Mouse (Mus musculus): Measurements from ENCODE around the gene Snx29.

Gene Snx29

GRCm38 (mm10) chr16:11603667-11604422 is 281.1 kb downstream of the Snx29 start:
- peak; percentile 61 for DNase-seq

- no peak for DNase-seq
These were observed 289.9 kb downstream of the Snx29 start for GRCm38 (mm10) chr16:11612526-11613126.

DNA sequence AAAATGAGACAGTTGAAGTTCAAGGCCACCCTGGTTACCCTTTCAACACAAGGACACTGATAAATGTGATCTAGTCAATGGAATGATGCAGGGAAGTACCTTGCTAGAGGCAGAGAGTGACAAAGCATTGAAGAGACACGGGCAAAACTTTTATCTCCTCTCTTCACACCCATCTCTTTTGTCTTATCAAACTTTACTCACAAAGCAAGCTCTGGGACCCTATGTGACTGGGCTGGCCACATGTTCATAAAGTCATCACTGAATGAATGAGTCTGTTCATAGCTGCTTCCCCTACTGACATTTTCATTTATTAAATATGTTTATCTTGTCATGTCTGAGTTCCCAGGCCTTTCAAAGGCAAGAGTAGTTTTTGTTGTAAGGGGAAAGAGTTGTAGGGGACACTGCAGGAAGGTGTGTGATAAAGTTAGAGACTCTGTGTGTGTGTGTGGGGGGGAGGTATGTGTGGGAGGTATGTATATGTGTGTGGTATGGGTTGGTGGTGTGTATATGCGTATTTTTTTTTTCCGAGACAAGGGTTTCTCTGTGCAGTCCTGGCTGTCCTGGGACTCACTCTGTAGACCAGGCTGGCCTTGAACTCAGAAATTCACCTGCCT is 291.8 kb downstream of the Snx29 start:
- no peak for DNase-seq

DNA sequence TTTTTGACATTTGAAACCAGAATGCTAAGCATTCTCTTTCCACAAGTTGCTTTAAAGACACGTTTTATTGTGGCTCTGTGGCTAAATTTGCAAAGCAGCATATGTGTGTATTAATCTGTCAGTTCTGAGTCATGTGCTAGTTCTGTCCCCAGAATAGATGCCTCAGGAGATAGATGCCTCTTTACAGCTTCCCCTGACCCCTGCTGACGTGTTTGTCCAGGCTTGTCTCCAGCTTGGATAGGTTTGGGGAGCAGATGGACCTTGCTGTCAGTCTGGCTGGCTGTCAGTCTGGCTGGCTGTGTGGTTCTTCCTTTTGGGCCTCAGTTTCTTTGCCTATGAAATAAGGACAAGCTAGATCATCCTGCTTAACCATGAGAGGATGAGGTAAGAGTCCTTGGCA is 292.9 kb downstream of the Snx29 start:
- no peak for DNase-seq

DNA sequence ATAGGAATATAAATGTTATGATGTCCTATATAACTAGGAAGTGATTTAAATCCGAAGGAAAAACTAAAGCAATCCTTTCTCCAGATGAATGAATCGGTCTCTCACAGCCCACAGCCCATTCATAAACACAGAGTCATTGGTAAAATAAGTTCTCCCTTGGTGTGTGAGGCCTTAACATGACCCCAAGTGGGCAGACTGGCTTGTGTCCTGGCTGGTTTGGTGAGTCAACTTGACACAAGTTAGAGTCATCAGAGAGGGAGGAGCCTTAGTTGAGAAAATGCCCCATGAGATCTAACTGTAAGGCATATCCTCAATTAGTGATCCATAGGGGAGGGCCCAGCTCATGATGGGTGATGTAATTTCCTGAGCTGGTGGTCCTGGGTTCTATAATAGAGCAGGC is 297.2 kb downstream of the Snx29 start:
- no peak for DNase-seq

DNA sequence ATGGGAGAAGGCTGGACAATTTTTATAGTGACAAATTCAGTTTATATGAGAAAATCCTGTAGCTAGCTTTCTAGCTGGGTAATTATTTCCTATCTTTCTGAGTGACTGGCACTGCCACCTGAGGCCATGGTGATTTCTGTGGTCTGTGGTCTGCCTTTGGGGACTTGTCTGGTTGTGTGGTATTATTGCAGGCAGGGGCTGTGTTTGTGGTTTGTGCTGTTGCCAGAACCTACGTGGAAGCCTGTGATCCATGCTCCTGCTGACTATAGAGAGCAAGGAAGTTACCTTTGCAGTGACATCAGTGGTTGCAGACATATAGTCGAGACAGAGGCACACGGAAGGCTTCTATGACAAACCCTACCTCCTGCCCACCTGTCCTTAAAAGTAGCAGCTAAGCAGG is 298.3 kb downstream of the Snx29 start:
- no peak for DNase-seq

DNA sequence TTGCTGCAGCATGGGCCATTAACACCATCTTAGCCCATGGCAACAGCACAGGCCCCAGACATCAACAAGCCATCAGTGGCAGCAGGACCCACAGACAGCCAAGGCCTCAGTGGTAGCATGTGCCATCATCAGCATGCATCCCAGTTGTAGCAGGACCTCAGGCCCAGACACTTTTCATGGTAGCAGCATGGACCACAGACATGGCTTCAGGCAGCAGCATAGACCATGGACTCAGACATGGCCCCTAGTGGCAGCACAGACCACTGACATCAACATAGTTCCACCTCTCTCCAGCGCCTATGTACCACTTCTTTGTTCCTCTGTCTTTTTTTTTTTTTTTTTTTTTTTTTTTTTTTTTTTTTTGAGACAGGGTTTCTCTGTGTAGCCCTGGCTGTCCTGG is 299.0 kb downstream of the Snx29 start:
- no peak for DNase-seq

DNA sequence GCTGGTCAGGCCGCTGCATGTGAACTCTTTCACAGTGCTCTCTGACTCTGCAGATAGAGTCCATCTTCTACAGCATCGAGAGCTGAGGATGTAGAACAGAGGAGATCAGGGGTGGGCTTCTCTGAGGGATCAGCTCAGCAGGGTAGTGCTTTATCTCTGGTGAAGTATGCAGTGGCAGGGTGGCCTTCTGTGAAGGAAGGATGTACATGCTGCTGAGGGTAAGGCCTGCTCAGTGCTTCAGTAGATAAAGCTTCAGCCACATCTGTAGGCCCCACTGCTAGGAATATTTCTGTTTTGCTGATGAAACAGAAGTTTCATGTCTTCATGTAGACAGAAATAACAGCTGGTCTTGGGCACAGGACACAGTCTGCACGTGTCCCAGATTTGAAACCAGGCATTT is 300.3 kb downstream of the Snx29 start:
- DNase-seq, result no peak

DNA sequence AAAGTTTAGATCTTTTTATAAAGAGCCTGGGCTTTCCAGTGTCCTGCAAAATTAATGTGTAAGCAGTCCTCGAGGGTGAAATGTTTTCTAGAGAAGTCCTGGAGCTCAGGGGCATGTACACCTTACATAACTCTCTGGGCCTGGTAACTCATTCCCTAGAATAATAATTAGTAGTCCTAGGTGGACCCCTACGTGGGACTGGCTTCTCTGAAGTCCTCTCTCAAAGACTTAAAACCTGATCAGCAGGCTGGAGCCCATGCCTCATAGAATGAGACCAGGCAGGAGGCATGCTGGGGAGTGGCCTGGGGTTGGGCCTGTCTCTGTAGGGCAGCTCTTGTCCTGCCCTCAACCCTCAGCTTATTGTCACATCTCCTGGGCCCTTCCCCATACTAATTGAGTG is 301.4 kb downstream of the Snx29 start:
- no peak for DNase-seq

- no peak for DNase-seq
These were observed 303.3 kb downstream of the Snx29 start for GRCm38 (mm10) chr16:11626004-11626481.

DNA sequence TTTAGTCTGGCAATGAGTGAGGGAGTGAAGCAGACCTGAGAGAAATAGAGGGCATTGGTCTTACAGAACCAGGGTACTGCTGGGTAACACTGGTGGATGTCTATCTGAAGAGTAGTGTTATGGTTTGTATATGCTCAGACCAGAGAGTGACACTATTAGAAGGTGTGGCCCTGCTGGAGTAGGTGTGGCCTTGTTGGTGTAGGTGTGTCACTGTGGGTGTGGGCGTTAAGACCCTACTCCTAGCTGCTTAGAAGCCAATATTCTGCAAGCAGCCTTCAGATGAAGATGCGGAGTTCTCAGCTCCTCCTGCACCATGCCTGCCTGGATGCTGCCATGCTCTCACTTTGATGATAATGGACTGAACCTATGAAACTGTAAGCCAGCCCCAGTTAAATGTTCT is 303.9 kb downstream of the Snx29 start:
- DNase-seq, result no peak

- DNase-seq, result no peak
These were observed 305.3 kb downstream of the Snx29 start for GRCm38 (mm10) chr16:11627866-11628638.

- DNase-seq, result no peak
These were observed 307.0 kb downstream of the Snx29 start for GRCm38 (mm10) chr16:11629704-11630103.

- no peak for DNase-seq
These were observed 307.8 kb downstream of the Snx29 start for GRCm38 (mm10) chr16:11630489-11630888.

- peak; percentile 34 for DNase-seq
These were observed 309.6 kb downstream of the Snx29 start for GRCm38 (mm10) chr16:11632205-11632747.

DNA sequence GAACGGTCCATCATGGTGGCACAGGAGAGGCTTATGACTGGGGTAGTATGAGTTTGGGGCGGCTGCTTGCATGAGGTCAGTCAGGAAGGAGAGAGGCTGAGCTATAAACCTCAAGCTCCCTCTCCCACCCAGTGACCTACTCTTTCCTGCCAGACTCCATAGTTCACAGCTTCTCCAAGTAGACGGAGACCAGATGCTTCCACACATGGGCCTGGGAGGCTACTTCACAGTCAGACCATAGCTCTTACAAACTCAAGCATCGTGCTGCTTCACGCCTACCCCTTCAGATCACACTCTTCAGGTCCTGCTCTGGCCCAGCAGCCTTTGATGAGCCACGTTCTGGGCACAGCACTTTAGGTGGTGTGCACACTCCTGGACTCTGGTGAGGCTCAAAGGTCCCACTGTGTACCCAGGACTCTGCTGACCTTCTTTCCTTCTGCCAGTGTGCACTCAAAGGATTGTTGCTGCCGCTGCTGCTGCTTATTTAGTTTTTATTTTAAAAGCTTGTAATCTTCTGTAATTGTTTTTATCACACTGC is 313.6 kb downstream of the Snx29 start:
- DNase-seq, result no peak

GRCm38 (mm10) chr16:11636902-11637301 is 314.2 kb downstream of the Snx29 start:
- peak; percentile 42 for DNase-seq

DNA sequence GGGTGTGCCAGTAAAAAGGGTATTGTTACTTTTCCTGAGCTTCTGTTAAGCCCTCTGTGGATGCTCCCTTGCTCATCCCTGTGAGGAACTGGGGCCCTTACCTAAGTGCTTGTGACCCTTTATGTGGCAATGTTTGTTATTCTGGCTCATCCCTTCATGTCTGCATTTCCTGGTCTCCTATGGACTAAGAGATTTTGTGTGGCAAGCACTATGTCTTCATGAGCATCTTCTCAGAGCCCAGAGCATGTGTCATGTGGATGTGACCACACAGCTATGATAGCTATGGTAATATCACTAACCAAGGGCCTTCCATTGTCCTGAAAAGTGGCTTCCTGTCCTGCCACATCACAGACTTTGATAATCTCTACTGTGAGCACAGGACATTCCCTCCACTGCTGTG is 315.1 kb downstream of the Snx29 start:
- no peak for DNase-seq

GRCm38 (mm10) chr16:11638739-11639138 is 316.0 kb downstream of the Snx29 start:
- no peak for DNase-seq

- no peak for DNase-seq
These were observed 317.2 kb downstream of the Snx29 start for GRCm38 (mm10) chr16:11639936-11640335.

- DNase-seq, result no peak
These were observed 320.9 kb downstream of the Snx29 start for GRCm38 (mm10) chr16:11643603-11644002.

- no peak for DNase-seq
These were observed 321.7 kb downstream of the Snx29 start for GRCm38 (mm10) chr16:11644399-11644798.

DNA sequence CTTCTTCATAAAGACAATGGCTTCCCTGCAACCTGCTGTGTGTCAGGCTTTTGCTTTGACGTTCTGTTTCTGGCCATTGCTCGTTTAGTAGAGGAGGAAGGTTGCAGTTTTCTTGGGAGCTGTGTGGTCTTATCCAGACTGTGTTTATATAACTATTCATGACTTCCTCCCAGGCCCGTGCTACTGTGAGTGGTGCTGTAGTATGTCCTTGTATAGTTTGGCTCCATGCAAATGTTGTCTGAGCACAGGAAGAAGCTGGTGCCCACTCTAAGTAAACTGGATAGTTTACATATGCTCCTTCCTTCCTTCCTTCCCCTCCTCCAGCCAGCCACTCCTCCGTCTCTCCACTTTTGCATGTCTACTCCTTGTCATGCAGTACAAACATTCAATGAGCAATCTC is 323.0 kb downstream of the Snx29 start:
- DNase-seq, result no peak

Measured in thymus, postnatal 4 days (tissue).